Mouse (Mus musculus): Measurements from ENCODE around the gene Glra4. TPM values are rescaled to one million over a fixed set of nuclear protein-coding genes. Genes with fewer than 3 reads are reported as not detected.

The Glra4 gene
- total and polyA plus RNA-seq, 3 experiments: 0.13 TPM; not detected in 2

DNA sequence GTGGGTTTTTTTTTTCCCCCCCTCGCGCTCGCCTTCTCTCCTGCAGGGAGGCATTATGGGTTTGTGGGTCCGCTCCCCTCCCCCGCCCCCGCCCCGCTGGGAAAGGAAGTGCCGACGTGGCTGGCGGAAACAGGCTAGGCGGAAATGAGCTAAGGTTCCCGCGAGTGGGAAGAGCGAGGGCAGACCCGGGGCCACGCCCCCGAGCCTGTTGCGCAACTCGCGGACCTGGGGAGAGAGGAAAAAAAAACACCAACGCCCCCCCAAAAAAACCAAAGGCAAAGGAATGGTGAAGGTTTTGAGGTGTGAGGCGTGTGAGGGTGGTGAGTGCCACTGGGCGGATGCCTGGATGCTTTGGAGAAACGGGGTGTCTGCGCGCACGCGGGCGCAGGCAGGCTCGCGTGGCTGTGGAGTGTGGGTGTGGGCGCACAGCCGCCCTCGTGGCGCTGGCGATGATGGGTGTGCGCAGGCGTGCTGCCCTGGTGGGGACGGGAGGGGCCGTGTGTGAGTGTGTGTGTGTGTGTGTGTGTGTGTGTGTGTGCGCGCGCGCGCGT lies 38.2 kb downstream of the Glra4 start:
- Histone ChIP-seq H3K9ac (ENCODE audit: control insufficient read depth, low read depth, low read length, poor library complexity, severe bottlenecking) (peak overlapping the region; percentile 100), H3K27ac (ENCODE audit: control insufficient read depth, low read depth, low read length) (peak overlapping the region; percentile 100), H3K79me2 (ENCODE audit: control insufficient read depth, insufficient read depth, low read length, poor library complexity) (peaks cover 32% of the 10 kb centered on the region), H3K36me3 (ENCODE audit: control insufficient read depth in 1 of 2, insufficient read depth in 2 of 2, low read length in 2 of 2) (peaks cover 24 to 30% of the 10 kb centered on the region in 2 experiments), H3K27me3 (ENCODE audit: control insufficient read depth in 1 of 2, insufficient read depth in 2 of 2, low read length in 2 of 2) (no peaks in the 10 kb centered on the region), H3K4me1 (ENCODE audit: control insufficient read depth in 1 of 2, insufficient read depth in 2 of 2, low read length in 2 of 2) (peaks cover 3 to 11% of the 10 kb centered on the region in 2 experiments; a peak in 3 of 4 replicates), H3K4me3 (ENCODE audit: control insufficient read depth in 1 of 2, insufficient read depth in 1 of 2, low read depth in 2 of 2, low read length in 2 of 2) (peak overlapping the region; percentile 71 to 98), H3K9me3 (replicated peaks; ENCODE audit: insufficient read depth, low read length) (no peaks in the 10 kb centered on the region)
- peak; percentile 92 for DNase-seq (ENCODE audit: low read depth, low spot score)
- peak; percentile 91 for TF ChIP-seq MAX (IDR thresholded peaks at IDR 0.05; ENCODE audit: low read length)
- TF ChIP-seq GABPA (IDR thresholded peaks at IDR 0.05; ENCODE audit: low read depth, low read length): no peak
- TF ChIP-seq EP300 (IDR thresholded peaks at IDR 0.05; ENCODE audit: low read depth in 1 of 2, low read length in 2 of 2): peak in 1 of 2 experiments; percentile 33; a peak in 2 of 4 replicates
- TF ChIP-seq CTCF (IDR thresholded peaks at IDR 0.05 in 2 of 3, conservative IDR thresholded peaks at IDR 0.05 in 1 of 3; ENCODE audit: control insufficient read depth in 1 of 3, insufficient read depth in 1 of 3, low read depth in 2 of 3, low read length in 3 of 3, poor library complexity in 1 of 3, severe bottlenecking in 1 of 3): 0 out of 6 replicates have a peak, but pooled peaks of 1 of the 3 experiments have one; percentile 2
- TF ChIP-seq SIN3A (IDR thresholded peaks at IDR 0.05; ENCODE audit: low read length): peak; percentile 88
- TF ChIP-seq ELF1 (IDR thresholded peaks at IDR 0.05; ENCODE audit: low read depth, low read length): peak; percentile 89
- no peak for TF ChIP-seq MAFK (IDR thresholded peaks at IDR 0.05; ENCODE audit: borderline replicate concordance, low read depth, low read length)
- no peak for TF ChIP-seq RCOR1 (IDR thresholded peaks at IDR 0.05; ENCODE audit: low read depth, low read length)
- TF ChIP-seq E2F4 (IDR thresholded peaks at IDR 0.05; ENCODE audit: borderline replicate concordance, low read depth, low read length): peak; percentile 75
- peak; percentile 98 for TF ChIP-seq MYC (IDR thresholded peaks at IDR 0.05; ENCODE audit: low read depth, low read length)
- peak; percentile 52; the same call in 1 of the 2 replicates for TF ChIP-seq ETS1 (IDR thresholded peaks at IDR 0.05; ENCODE audit: low read depth, low read length)
- TF ChIP-seq TCF12 (IDR thresholded peaks at IDR 0.05; ENCODE audit: low read depth, low read length): peak; percentile 52
- TF ChIP-seq NRF1 (IDR thresholded peaks at IDR 0.05; ENCODE audit: insufficient read depth, low read depth, low read length, poor library complexity, severe bottlenecking): peak; percentile 72
- no peak for TF ChIP-seq POLR2AphosphoS5 (IDR thresholded peaks at IDR 0.05; ENCODE audit: borderline replicate concordance, low read depth, low read length)
- TF ChIP-seq NELFE (IDR thresholded peaks at IDR 0.05; ENCODE audit: low read depth, low read length): peak; percentile 87
- no peak for TF ChIP-seq JUND (IDR thresholded peaks at IDR 0.05; ENCODE audit: low read depth, low read length)
- TF ChIP-seq MAZ (IDR thresholded peaks at IDR 0.05; ENCODE audit: low read depth, low read length): peak; percentile 95
- TF ChIP-seq USF1 (IDR thresholded peaks at IDR 0.05; ENCODE audit: low read depth, low read length): no peak
- peak; percentile 35 for TF ChIP-seq KAT2A (conservative IDR thresholded peaks at IDR 0.05; ENCODE audit: low read depth, low read length)
- no peak for TF ChIP-seq USF2 (IDR thresholded peaks at IDR 0.05; ENCODE audit: borderline replicate concordance in 1 of 2, insufficient read depth in 1 of 2, low read depth in 1 of 2, low read length in 2 of 2)
- TF ChIP-seq TAL1 (IDR thresholded peaks at IDR 0.05; ENCODE audit: low read length): no peak
- TF ChIP-seq CHD2 (IDR thresholded peaks at IDR 0.05; ENCODE audit: low read length): no peak
- no peak for TF ChIP-seq CHD1 (IDR thresholded peaks at IDR 0.05; ENCODE audit: low read depth, low read length)
- TF ChIP-seq UBTF (IDR thresholded peaks at IDR 0.05; ENCODE audit: borderline replicate concordance, insufficient read depth, low read depth, low read length): no peak
- TF ChIP-seq TBP (IDR thresholded peaks at IDR 0.05; ENCODE audit: low read depth, low read length): peak; percentile 18; the same call in 1 of the 2 replicates
- 0 out of 2 replicates have a peak, but pooled peaks have one; percentile 41 for TF ChIP-seq BHLHE40 (IDR thresholded peaks at IDR 0.05; ENCODE audit: borderline replicate concordance, low read depth, low read length)
- no peak for TF ChIP-seq ZKSCAN1 (IDR thresholded peaks at IDR 0.05; ENCODE audit: low read depth, low read length)
- no peak for TF ChIP-seq ZC3H11A (IDR thresholded peaks at IDR 0.05; ENCODE audit: low read depth, low read length)
- peak; percentile 97 for TF ChIP-seq MXI1 (IDR thresholded peaks at IDR 0.05; ENCODE audit: low read depth, low read length)
- no peak for TF ChIP-seq MYB (IDR thresholded peaks at IDR 0.05; ENCODE audit: low read depth, low read length)
- TF ChIP-seq POLR2AphosphoS2 (IDR thresholded peaks at IDR 0.05; ENCODE audit: low read length): no peak; the same call in none of the 2 replicates
- peak; percentile 74; the same call in 1 of the 2 replicates for TF ChIP-seq HCFC1 (IDR thresholded peaks at IDR 0.05; ENCODE audit: low read depth, low read length)
- TF ChIP-seq MEF2A (IDR thresholded peaks at IDR 0.05; ENCODE audit: extremely low read depth, insufficient replicate concordance, low read depth, low read length, poor library complexity, severe bottlenecking): no peak
- TF ChIP-seq ZNF384 (IDR thresholded peaks at IDR 0.05; ENCODE audit: low read depth, low read length): peak; percentile 87
- TF ChIP-seq SMC3 (IDR thresholded peaks at IDR 0.05; ENCODE audit: low read depth, low read length): no peak
- no peak for TF ChIP-seq GATA1 (IDR thresholded peaks at IDR 0.05; ENCODE audit: low read depth, low read length)

Data from MEL (cell line).